Mouse (Mus musculus) lung, postnatal 14 days (tissue): ENCODE data around the gene Specc1.

Experiments used
- DNase-seq: peaks from one replicate; pipeline ENCODE4 v3.0.0; 2021

Gene Specc1

GRCm38 (mm10) chr11:62192050-62192449 lies 235.5 kb downstream of the Specc1 start:
- no peak for DNase-seq

DNA sequence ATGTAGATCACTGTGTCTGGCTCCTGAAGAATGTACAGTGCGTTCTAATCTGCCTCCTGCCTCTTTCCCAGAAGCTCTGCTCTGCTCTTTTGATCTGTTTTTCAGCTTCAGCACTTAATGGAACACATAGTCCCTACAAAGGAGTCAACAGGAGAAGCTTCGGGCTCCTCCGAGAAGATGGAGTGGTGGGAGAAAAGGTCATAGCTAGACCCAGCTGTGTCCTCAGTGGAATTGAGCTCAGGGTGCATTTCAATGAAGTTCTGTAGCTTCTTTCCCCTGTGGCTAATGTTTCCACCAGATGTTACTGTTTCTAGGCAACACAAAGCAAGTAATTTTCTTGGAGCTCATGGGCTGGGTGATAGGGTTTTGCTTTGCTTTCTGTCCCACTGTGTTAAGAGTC lies 236.6 kb downstream of the Specc1 start:
- no peak for DNase-seq

DNA sequence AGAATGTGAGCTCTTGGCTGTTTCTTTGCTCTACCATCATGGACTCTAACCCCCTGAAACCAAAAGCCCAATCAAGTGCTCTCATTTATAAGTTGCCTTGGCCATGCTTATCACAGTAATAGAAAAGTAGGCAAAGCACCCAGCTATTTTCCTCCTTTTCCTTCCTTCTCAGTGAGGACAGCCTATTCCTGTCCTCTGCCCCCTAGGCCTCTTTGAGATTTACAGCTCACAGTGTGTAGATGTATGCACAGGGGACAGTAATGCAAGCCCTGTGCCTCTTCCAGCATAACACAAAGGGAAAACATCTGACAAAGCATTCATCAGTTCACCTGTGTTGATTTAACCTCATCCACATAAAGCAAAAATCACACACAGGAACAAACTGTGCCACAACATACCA lies 237.7 kb downstream of the Specc1 start:
- DNase-seq, result no peak

DNA sequence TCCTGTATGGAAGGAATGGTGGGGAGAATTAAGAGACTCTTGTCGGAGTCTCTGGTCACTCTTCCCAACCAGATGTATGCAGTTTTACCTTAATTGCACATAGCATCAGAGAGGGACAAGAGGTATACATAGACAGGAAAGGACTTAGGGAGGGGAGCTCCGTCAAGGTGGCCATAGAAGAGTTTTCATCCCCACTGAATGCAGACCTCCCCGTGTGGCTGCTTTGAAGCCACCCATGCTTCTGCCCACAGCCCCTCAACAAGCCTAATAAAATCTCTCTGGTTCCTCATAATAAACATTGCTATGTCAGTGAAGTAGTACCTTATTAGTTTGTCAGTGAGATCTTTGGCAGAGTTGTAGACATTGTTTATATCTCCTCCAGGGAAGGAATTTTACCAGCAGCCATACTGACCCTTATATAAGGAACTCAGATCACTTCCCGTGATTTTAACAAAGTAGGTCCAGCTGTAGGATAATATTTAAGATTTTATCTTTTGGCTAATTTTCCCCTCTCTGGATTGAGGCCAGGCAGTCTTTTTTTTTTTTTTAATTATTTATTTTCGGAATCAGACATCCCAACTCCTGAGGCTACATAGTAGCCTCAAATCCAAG lies 244.4 kb downstream of the Specc1 start:
- no peak for DNase-seq

DNA sequence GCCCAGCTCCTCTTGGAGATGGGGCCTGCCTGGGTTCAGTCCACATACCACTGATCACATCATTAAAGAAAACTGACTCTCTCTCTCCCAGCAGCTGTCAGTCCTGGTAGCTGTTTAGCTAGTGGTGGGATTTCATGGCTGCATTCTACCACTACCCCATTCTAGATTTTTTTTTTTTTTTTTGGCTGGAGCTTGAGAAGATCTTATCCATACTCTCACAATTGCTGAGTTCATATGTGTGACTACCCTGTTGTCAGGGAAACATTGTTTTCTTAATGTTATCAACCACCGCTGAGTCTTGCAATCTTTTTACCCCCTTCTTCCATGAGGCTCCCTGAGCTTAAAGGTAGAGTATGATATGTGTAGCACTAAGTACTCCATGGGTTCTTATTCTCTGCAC lies 246.1 kb downstream of the Specc1 start:
- no peak for DNase-seq

GRCm38 (mm10) chr11:62209111-62209510 lies 252.5 kb downstream of the Specc1 start:
- no peak for DNase-seq

DNA sequence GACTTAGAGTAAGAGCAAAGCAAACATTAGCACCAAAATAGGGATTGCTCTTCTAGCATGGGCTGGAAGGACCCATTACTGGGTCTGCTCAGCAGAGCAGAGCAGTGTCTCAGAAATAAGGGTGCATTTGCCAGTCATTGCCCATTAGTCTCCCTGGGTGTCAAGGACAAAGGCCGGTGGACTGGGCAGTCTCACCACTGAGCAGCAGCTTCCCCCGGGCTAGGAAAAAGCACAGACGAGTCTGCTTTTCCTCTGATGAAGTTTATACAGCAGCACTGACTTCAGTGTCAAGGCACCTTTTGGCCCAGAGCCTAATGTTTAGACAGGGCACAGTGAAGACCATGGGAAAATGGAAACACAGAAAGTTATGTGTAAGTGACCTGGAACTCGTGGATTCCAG lies 253.3 kb downstream of the Specc1 start:
- no peak for DNase-seq

DNA sequence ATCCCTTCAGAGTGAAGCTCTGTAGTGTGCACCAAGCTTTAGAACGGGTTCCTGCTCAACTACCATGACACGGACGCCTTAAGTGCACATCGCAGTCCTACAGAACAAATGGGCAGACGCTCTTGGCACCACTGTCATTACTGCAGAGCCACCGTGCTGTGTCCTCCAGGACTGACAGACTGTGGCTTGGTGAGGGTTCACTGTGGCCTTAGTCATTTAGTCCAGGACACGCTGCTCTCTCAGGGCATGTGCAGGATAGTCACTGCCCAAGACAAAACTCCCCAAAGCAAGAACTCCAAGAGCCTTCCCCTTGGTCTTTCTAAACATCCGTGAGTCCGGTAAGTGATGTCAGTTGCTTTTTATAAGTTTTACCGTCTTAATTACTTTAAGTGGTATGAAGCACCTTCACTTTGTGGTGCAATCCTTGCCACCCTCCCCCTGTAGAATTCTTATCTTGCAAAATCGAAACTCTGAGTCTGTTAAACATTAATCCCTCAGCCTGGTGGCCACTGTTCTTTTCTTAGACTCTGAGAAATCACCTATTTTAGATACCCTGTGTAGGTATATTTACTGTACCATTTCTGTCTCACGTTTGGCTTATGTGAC lies 256.9 kb downstream of the Specc1 start:
- no peak for DNase-seq

GRCm38 (mm10) chr11:62215107-62215506 lies 258.5 kb downstream of the Specc1 start:
- DNase-seq, result no peak

- no peak for DNase-seq
These were observed 261.2 kb downstream of the Specc1 start for GRCm38 (mm10) chr11:62217751-62218150.

- DNase-seq, result no peak
These were observed 264.4 kb downstream of the Specc1 start for GRCm38 (mm10) chr11:62220756-62221510.

DNA sequence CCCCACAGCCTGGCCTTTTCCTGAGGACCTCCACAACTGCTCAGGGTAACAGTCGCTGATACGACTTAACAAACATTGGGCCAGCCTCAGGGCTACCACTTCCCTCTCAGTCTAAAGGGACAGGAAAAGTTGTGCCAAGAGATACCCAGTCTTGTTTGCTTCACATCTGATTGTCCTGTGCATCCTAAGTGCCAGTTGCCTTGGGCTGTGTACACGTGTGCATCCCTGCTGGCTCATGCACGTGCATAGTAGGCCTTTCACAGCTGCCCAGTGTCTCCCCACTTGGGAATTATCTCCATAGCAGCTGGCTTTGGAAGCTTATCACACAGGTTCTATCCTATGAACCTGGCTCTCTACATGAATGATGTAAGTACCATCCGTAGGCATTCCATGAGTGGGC lies 266.9 kb downstream of the Specc1 start:
- no peak for DNase-seq

GRCm38 (mm10) chr11:62223962-62224361 lies 267.4 kb downstream of the Specc1 start:
- no peak for DNase-seq

- peak; percentile 16 for DNase-seq
These were observed 268.2 kb downstream of the Specc1 start for GRCm38 (mm10) chr11:62224797-62225196.

- no peak for DNase-seq
These were observed 284.2 kb downstream of the Specc1 start for GRCm38 (mm10) chr11:62240631-62241261.

DNA sequence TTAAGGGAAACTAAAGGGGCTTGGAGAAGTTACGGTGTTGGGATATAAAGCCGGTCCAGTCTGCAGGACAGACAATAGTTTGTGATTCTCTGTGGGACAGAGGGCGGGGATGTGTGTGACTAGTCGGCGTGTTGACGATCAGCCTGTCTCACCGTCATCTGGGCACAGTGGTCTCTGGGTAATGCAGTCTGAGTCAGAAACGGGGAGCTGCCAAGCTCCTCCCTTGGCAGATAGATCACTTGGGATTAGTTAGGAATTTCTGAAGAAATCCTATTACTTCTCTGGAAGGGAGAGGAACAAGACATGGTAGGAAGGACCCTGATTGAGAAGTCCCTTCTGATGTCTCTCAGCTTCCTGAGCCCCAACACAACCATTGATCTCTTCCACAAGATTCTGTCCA lies 287.3 kb downstream of the Specc1 start:
- no peak for DNase-seq

GRCm38 (mm10) chr11:62244471-62244870 lies 287.9 kb downstream of the Specc1 start:
- no peak for DNase-seq

GRCm38 (mm10) chr11:62247759-62248400 lies 291.3 kb downstream of the Specc1 start:
- DNase-seq, result no peak

DNA sequence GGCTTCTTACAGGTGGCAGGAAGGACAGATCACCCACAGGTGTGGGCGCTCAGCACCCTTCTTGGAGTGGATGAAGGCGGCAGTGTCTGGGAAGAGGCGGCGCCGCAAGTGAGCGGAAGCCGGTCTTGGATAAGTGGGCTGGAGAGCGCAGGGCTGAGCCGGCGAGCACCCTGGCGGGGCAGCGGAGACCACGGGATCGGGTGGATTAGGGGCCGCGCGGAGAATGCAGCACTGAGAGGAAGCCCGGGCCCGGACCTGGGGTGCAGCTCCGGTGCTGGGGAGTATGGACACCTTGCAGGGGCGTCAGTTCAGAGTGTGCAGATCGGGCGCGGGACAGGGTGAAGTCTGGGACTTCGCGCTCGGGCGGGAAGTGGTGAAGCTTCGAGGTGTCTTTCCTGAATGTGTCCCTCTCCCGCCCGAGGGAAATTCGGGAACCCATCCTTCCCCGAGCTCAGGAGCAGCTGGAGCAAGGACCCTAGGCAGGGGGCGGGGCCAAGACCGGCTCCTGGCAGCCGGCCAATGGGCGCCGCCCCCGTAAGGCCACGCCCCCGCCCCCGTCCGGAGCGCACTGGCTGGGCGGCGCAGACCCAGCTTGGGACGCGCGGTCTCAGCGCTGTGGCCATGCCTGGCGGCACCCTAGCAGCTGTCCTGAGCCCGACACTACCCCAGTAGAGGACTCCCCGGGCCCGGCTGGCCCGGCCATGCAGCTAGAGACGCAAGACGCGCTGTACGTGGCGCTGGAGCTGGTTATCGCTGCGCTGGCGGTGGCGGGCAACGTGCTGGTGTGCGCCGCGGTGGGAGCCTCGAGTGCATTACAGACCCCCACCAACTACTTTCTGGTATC lies 292.1 kb downstream of the Specc1 start, which contains the start of gene Adora2b:
Gene Adora2b, plus strand, starts transcription at position 584 of the 844 bp plus-strand sequence.
- DNase-seq, result peak; percentile 78

DNA sequence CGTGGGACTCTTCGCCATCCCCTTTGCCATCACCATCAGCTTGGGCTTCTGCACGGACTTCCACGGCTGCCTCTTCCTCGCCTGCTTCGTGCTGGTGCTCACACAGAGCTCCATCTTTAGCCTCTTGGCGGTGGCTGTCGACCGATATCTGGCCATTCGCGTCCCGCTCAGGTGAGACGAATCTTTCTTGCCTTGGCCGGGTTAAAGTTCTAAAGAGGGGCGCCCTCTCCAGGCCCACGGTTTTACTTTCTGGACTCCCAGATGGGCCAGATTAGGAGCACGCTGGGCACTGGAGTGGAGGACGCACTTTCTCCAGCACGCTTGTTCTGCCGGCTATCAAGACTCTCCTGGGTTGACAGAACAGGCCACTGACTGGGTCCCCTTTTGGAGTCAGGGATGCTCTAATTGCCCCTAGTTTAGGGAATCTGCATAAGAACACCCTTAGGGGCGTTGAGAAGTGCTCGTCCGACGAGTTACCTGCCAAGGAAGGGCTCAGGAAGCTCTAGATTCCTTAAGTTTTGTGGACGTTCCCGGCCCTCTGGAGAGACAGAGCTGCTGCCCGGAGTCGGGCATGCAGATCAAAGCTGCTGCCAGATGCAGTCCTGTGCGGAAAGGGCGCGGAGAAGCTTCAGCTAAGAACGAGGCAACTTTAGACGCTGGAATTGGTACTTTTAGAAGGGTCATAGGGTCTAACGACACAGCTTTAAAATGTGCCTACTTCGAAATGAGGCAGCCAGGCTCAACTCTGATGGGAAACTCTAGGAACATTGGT lies 292.9 kb downstream of the Specc1 start:
- peak; percentile 62 for DNase-seq

DNA sequence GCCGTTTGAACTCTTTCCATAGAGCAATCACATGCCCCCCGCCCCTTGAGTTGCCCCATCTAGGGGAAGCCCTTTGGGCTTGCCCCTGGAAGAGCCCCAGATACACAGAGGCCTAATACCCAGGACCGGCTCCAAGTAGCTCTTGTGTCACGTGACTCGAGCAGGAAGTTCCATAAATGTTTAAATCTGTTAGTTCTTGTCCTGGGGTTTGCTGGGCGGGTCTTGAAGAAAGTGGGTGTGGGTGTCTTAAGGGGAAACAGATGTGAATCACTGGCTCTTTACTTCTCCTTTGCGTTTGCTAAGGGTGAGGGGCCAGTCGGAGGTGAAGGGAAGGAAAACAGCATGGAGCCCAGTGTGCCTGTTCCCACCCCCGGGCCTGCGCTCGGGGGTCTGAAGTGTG lies 294.5 kb downstream of the Specc1 start:
- DNase-seq, result peak; percentile 47
